Mouse (Mus musculus): ENCODE results near the gene Fermt1. TPM values are rescaled to one million over a fixed set of nuclear protein-coding genes. Genes with fewer than 3 reads are reported as not detected.

The Fermt1 gene
- polyA plus RNA-seq, 1 experiment: 0.36 TPM

- no peak for DNase-seq (ENCODE audit: low read depth)
- TF ChIP-seq POLR2A (IDR thresholded peaks at IDR 0.05; ENCODE audit: borderline replicate concordance, extremely low read depth, insufficient read depth, insufficient read length, poor library complexity, severe bottlenecking): no peak
- TF ChIP-seq CTCF (IDR thresholded peaks at IDR 0.05; ENCODE audit: borderline replicate concordance, extremely low read depth, insufficient read depth, insufficient read length): no peak
These were observed 89.4 kb downstream of the Fermt1 start for GRCm38 (mm10) chr2:132856333-132856732.

Other genes starting within 250 kb of the Fermt1 start
- gene Chgb, start 164.6 kb downstream of the Fermt1 start, polyA plus RNA-seq (2012; rRNA removed): 18.2 and 44.1 TPM in 2 replicates
- 25.7 and 25.8 TPM in 2 replicates for gene Trmt6, start 129.9 kb downstream of the Fermt1 start, polyA plus RNA-seq (2012; rRNA removed)
- 4.3 and 6.5 TPM in 2 replicates for gene Mcm8, start 129.8 kb downstream of the Fermt1 start, polyA plus RNA-seq (2012; rRNA removed)
- 27.0 and 35.7 TPM in 2 replicates for gene Crls1, start 99.2 kb downstream of the Fermt1 start, polyA plus RNA-seq (2012; rRNA removed)
- gene Lrrn4, start 65.0 kb downstream of the Fermt1 start, polyA plus RNA-seq (2012; rRNA removed): 0.11 and 0.21 TPM in 2 replicates

All from brain, embryonic 14.5 days (tissue).